Mouse (Mus musculus): ENCODE results near the gene Wdr48.
A peak's percentile ranks its signal among the peaks of the same experiment; 100 is the strongest.

Wdr48 gene

GRCm38 (mm10) chr9:119925120-119925657, 30.5 kb downstream of the Wdr48 start:
- no peak for DNase-seq (ENCODE audit: low spot score in 2 of 2)

GRCm38 (mm10) chr9:119925729-119926128, 31.1 kb downstream of the Wdr48 start:
- no peak for DNase-seq (ENCODE audit: low spot score in 2 of 2)

DNA sequence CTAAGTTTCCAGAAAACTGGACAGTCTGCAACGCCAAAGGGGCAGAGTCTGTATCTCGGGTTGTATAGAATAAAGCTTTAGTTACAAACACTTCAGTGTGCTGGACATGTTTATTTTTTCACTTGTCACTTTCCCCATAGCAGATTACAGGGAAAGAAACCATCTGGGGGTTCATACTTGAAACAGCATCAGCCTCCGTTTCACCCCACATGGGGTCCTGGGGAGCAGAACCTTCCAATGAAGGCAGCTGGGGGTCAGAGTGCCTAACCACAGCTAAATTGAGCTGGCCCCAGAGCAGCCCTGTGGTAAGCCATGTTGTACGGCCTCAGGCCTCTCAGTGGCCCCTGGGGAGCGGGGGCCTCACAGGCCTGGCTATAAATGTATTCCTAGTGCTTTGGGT, 31.8 kb downstream of the Wdr48 start:
- no peak for DNase-seq (ENCODE audit: low spot score in 2 of 2)

- DNase-seq (ENCODE audit: low spot score in 2 of 2): no peak
Observed at GRCm38 (mm10) chr9:119932358-119932757, 37.7 kb downstream of the Wdr48 start.

DNA sequence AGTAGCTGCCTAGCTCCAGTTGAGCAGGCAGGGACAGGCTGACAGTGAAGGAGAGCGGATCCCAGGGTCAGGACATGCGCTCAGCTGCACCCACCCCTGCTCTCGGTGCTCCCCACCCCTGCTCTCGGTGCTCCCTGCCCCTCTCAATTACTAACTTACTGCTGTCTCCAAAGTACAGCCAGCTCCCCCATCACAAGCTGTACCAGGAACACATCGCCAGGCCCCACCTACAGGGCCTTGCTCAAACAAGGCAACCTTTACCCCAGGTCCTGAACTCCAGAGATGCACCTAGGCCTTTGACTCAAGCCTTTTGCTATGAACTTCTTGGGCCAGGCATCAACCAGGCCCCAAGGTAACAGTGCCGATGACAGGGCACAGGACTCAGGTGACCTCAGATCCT, 39.0 kb downstream of the Wdr48 start:
- DNase-seq (ENCODE audit: low spot score in 2 of 2): no peak

DNA sequence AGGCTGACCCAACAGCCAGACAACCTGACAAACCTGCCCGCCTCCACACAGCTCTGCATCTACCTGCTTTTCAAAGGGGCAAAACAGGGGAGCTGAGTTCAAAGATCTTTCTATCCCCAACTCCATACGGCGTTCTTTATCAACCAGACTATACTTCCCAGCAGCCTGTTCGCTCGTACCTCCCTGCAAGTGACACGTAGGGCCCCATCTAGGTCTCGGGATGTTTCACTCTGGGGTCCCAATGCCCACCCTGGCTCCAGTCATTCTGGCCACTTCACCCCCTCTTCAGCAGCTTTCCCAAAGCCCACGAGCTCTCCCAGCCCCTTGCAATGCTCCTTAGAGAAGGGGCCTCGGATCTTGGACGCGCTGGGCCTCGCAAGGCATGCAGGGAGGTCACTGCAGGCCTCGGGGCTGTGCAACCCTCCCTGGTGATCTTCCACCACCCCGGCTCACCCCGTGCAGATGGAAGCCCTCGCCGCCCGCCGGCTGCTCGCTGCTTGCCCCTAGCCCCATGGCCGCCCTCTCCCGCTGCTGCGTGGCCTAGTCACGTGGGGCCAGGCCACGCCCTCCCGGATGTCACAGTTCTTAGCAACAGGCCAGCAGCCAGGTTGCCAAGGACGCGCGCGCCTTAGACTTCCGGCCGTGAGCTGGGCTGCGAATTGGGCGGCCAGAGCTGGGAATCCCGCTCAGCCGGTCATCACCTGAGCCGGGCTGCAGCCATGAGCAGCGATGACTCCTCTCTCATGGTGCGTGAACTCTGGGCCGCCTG, 42.5 kb downstream of the Wdr48 start, which contains the start of the genes Gorasp1 and Ttc21a:
Gene Gorasp1 (minus strand): TSS at position 561 of the 769 bp plus-strand sequence.
Gene Ttc21a (plus strand): TSS at position 602 of the 769 bp plus-strand sequence.
- DNase-seq (ENCODE audit: low spot score in 2 of 2): peak; percentile 87 to 95

GRCm38 (mm10) chr9:119938496-119938895, 43.8 kb downstream of the Wdr48 start:
- DNase-seq (ENCODE audit: low spot score in 2 of 2): no peak

- no peak for DNase-seq (ENCODE audit: low spot score in 2 of 2)
Observed at GRCm38 (mm10) chr9:119939646-119940045, 45.0 kb downstream of the Wdr48 start.

GRCm38 (mm10) chr9:119941407-119941806, 46.7 kb downstream of the Wdr48 start:
- no peak for DNase-seq (ENCODE audit: low spot score in 2 of 2)

DNA sequence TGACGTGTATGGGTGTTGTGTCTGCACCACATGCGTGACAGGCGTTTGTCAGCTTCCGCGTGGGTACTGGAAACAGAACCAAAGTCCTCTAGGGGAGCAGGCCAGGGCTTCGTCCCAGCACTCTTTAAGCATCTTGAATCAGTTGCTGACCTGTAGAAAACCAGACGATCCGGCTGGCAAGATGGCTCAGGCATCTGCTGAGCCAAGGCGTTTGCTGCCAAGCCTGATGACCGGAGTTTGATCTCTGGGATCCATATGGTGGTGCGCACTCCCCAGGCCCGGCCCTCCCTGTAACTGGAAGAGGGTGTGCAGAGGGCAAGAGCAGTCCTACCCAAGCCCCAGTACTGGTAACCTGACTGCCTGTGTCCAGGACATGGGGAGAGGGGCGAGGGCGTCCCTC, 47.2 kb downstream of the Wdr48 start:
- DNase-seq (ENCODE audit: low spot score in 2 of 2): no peak

DNA sequence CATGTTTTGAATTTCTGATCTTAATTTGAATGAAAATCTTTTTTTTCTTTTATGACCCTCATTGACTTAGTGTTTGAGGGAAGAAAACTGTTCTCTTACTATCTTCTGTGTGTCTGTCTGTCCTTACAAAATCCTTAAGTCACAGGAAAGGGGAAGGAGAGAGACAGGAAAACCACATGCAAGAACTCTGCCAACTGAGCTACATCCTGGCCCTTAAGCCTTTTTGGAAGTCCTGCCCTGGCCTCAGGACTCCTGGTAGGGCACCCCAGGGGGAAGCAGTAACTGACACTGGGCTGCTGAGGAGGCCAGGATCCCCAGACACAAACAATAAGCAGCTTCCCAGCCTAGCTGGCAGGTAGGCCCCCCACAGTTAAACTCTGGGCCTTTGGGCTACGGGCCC, 48.6 kb downstream of the Wdr48 start:
- no peak for DNase-seq (ENCODE audit: low spot score in 2 of 2)

DNA sequence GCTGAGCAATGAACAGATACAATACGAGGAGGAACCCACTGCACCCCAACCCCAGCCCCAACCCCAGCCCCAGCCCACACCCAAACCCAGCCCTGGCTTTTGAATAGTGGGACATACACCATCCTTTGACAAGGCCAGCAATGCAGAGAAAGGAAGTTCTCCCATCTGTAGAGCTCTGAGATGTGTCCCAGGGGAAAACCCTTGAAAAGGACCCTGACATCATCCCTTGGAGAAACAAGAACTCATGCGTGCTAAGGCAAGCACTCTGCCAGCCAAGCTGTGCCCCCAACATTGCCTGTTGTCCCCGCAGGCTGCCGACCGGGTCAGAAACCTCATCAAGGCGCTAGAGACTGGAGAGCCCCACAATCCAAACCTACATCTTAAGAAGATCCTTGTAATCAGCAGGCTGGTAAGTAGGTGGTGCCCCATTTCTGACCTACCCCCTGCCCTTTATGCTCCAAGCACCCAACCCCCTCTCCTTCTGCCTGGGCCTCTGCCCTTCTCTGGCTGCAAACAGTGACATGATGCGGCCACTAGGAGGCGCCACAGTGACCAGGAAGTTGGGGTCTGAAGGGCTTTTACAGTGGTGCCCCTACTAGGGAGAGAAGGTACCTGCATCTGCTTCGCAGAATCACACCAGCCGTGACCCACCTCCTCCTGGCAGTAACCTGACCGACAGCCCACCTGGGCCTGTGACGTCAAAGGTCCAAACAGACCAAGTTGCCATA, 50.7 kb downstream of the Wdr48 start:
- no peak for DNase-seq (ENCODE audit: low spot score in 2 of 2)

DNA sequence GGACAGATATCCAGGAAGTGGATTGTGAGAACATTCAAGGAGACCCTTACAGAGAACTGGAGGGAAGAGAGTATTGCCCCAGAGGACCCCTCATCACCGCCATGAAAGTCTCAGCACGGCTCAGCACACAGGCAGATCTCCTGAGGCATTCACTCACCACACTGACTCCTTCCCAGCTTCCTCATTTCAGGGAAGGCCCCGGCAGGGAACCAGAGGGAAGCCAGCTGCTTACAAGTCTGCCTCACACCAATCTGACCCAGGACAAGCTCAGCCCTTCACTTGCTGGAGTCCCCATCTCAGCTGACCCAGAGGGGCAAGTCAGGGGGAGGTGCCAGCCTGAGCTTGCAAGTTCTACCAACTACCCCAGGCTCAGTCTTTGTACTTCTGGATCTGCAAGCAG, 54.1 kb downstream of the Wdr48 start:
- DNase-seq (ENCODE audit: low spot score in 2 of 2): no peak

DNA sequence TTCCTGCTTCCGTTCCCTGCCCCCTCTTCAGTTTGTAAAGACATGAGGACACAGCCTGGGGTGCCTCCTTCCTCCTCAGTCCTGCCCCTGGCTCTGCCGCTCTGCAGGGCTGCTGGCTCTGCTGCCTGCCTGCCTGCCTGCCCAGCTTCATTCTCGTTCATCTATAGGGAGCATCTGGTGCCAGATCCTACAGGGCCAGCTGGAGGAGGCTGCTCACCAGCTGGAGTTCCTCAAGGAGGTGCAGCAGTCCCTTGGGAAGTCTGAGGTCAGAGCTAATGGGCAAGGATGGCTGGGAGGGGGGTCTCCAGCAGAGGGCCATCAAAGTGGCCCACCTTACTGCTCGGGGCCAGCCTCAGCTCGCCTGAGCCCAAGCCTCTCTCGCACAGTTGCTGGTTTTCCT, 55.8 kb downstream of the Wdr48 start:
- no peak for DNase-seq (ENCODE audit: low spot score in 2 of 2)

DNA sequence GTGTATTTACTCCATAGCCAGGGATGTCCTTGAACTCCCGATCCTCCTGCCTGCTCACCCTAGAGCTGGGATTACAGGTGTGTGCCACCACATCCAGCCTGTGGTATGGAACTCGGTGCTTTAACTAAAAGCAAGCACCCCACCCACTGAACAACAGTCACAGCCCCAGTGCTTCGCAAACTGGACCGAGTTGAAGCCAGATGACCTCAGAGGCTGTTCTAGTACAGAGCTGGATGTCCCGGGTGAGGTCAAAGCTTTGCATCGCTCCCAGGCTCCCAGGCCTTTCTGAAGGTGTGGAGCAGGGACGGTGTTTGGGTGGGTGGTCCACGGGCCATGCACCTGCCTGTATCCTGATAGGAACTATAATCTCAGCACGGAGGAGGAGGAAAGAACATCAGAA, 56.7 kb downstream of the Wdr48 start:
- no peak for DNase-seq (ENCODE audit: low spot score in 2 of 2)

- no peak for DNase-seq (ENCODE audit: low spot score in 2 of 2)
Observed at GRCm38 (mm10) chr9:119958835-119959234, 64.2 kb downstream of the Wdr48 start.

- no peak for DNase-seq (ENCODE audit: low spot score in 2 of 2)
Observed at GRCm38 (mm10) chr9:119962216-119962615, 67.5 kb downstream of the Wdr48 start.

DNA sequence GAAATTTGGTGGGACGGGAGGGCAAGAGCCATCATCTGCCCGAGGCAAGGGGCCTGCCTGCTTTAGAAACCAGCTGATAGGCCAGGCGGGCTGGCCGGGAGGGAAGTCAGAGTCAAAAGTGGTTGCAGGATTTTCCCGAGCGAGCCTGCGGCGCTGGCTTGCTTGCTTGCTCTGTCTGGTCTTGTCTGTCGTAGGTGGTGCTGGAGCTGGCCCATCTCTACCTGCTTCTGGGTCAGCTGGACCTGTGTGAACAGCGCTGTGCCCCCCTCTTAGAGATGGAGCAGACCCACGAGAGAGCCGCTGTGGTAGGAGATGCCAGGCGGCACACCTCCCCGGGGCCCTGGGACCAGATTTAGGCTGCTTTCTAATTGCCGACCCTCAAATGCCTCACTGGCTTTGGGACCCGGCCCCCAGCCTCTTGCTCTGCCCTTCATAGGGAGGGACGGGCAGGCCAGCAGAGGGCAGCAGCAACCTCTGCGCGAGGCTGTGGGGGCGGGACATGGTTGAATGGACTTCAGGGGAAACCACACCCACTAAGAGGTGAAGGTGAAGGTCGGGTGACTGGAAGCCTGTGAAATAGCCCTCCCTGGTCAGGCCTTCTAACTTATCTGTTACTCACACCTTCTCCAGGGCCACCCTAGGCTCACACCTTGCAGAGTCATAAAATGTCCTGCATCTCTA, 68.4 kb downstream of the Wdr48 start:
- no peak for DNase-seq (ENCODE audit: low spot score in 2 of 2)

DNA sequence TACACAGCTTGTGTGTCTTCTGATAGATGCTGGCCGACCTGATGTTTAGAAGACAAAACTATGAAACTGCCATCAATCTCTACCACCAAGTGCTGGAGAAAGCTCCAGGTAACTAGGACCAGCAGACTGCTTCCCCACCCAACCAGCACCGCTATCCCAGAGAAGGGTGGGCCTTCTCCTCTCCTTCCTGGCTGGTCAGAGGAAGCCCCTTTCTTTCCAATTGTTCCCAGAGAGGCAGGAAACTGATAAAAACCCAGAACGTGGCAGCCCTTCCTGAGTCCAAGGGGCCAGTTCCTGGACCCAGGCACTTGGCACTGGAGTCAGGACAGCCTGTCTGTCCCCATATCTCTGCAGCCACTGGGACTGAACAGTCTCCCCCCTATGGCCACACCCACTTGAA, 69.5 kb downstream of the Wdr48 start:
- no peak for DNase-seq (ENCODE audit: low spot score in 2 of 2)

- no peak for DNase-seq (ENCODE audit: low spot score in 2 of 2)
Observed at GRCm38 (mm10) chr9:119965186-119965585, 70.5 kb downstream of the Wdr48 start.

DNA sequence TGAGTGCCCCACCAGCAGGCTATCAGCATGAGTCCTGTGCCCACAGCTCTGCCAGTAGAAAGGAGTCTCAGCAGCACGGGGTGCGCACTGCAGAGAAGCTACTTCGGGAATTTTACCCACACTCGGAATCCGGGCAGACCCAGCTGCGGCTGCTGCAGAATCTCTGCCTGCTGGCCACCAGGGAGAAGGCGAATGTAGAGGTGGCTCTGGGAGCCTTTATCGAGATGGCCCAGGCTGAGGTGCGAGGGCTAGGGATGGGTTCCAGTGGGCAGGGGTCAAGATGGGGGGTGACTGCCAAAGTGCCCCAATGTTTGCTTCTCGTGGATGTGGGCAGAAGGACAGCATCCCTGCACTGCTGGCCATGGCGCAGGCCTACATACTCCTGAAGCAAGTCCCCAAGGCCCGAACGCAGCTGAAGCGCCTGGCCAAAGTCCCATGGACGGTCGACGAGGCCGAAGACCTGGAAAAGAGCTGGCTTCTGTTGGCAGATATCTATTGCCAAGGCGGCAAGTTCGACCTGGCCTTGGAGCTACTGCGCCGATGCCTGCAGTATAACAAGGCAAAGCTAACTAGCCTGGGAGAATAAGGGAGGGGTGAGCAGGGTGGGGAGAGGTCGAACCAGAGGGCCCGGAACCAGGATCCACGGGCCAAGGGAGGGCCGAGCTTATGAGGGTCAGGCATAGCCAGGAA, 71.7 kb downstream of the Wdr48 start:
- no peak for DNase-seq (ENCODE audit: low spot score in 2 of 2)

- no peak for DNase-seq (ENCODE audit: low spot score in 2 of 2)
Observed at GRCm38 (mm10) chr9:119969811-119970210, 75.1 kb downstream of the Wdr48 start.

All from cerebellum, postnatal 4 days (tissue).